Mouse (Mus musculus): ENCODE results near the gene Tbkbp1. TPM values are rescaled to one million over a fixed set of nuclear protein-coding genes. Genes with fewer than 3 reads are reported as not detected.

Gene Tbkbp1
- polyA plus RNA-seq, 1 experiment from 2014 or later, result 10.6 TPM

DNA sequence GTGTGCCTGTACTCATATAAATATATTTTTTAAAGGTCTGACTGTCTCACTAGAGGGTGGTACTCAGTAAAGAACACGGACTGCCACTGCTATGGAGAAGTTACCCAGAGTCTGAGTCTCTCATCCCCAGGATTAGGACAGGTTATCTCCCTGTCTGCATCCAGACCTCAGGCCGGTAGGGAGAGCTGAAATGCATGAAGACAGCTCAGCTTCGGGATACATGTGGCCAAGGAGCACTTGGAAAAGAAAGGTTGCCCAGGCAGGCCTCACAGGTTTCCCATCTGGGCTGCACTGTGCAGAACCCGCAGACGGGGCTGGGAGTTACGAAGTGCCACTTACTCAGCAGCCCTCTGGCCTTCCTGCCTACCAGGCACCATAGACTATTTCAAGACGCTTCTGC is 5.7 kb upstream of the Tbkbp1 start:
- WGBS, result 77% methylated on average over 7 of the region's 7 CpGs
- Histone ChIP-seq H3K27ac (ENCODE audit: poor library complexity, severe bottlenecking) (no peak overlapping the region), H3K27me3 (replicated peaks) (no peaks in the 10 kb centered on the region), H3K4me2 (no peak overlapping the region), H3K36me3 (peaks cover 74% of the 10 kb centered on the region), H3K4me1 (replicated peaks) (peaks cover 11% of the 10 kb centered on the region), H3K4me3 (no peak overlapping the region), H3K9me3 (replicated peaks) (no peaks in the 10 kb centered on the region), H3K9ac (no peak overlapping the region)
- ATAC-seq (ENCODE audit: insufficient number of reproducible peaks, low FRiP score), result no peak

DNA sequence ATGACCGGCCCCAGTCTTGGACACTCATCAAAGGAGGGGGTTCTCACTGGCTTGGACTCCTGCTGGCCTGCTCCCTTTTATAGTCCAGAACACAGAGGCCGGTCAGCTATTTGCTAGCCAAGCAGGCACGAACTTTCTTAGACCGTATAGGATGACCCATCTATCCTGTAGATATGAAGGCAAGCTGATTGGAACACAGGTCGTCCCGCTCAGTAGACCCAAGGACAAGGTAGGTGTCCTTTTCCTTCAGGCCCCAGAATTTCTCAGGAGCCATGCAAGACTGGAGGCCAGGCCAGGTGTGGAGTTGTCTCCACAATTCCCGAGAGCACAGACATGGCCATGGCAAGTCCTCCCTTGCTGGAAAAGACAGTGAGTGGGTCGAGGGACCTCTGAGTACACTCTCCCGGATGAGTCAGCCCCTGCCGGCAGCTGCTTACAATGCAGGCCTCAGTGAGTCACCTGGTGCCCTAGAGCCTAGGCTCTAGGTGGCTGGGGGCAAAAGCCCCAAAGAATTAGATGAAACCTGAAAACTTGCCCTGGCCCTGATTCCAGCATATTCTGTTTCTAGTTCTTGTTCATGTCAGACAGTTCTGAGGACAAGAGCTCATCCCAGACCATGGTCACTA is 1.5 kb upstream of the Tbkbp1 start:
- no peak for ATAC-seq (ENCODE audit: insufficient number of reproducible peaks, low FRiP score)
- peaks cover 38% of the 10 kb centered on the region for H3K4me1 ChIP-seq (replicated peaks)
- WGBS, result 26% methylated on average over 10 of the region's 10 CpGs
- no peak overlapping the region for H3K27ac ChIP-seq (ENCODE audit: poor library complexity, severe bottlenecking)
- no peak overlapping the region for H3K9ac ChIP-seq
- H3K4me3 ChIP-seq, result no peak overlapping the region
- 0 out of 2 replicates have a peak, but pooled peaks cover 9% of the 10 kb centered on the region for H3K27me3 ChIP-seq (replicated peaks)
- no peaks in the 10 kb centered on the region for H3K9me3 ChIP-seq (replicated peaks)
- H3K4me2 ChIP-seq, result peak overlapping the region; percentile 82
- H3K36me3 ChIP-seq, result peaks cover 32% of the 10 kb centered on the region

DNA sequence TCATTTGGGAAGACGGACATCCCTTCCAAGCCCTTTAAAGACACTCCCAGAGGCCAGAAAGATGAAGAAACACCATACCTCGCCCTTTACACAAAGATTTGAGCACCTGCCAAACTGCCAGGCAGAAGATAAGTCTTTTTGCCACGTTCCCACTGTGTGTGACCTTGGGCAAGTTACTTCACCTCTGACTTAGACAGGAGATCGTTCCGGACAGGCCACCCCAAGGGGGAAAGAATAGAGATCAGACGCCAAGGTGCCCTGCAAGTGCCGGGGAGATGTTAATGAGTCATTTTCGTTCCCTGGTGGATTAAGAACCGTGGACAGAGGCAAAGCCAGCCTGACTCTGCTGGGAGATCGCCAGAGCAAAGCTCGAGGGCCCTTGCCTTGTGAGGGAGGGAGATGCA is 730 bp upstream of the Tbkbp1 start:
- Histone ChIP-seq H3K9ac (no peak overlapping the region), H3K27me3 (replicated peaks) (0 out of 2 replicates have a peak, but pooled peaks cover 15% of the 10 kb centered on the region), H3K9me3 (replicated peaks) (no peaks in the 10 kb centered on the region), H3K27ac (ENCODE audit: poor library complexity, severe bottlenecking) (no peak overlapping the region), H3K4me2 (peak overlapping the region; percentile 82), H3K4me1 (replicated peaks) (peaks cover 44% of the 10 kb centered on the region), H3K4me3 (peak overlapping the region; percentile 93; the same call in 1 of the 2 replicates), H3K36me3 (peaks cover 27% of the 10 kb centered on the region)
- no peak for ATAC-seq (ENCODE audit: insufficient number of reproducible peaks, low FRiP score)
- 3% methylated on average over 11 of the region's 11 CpGs for WGBS

DNA sequence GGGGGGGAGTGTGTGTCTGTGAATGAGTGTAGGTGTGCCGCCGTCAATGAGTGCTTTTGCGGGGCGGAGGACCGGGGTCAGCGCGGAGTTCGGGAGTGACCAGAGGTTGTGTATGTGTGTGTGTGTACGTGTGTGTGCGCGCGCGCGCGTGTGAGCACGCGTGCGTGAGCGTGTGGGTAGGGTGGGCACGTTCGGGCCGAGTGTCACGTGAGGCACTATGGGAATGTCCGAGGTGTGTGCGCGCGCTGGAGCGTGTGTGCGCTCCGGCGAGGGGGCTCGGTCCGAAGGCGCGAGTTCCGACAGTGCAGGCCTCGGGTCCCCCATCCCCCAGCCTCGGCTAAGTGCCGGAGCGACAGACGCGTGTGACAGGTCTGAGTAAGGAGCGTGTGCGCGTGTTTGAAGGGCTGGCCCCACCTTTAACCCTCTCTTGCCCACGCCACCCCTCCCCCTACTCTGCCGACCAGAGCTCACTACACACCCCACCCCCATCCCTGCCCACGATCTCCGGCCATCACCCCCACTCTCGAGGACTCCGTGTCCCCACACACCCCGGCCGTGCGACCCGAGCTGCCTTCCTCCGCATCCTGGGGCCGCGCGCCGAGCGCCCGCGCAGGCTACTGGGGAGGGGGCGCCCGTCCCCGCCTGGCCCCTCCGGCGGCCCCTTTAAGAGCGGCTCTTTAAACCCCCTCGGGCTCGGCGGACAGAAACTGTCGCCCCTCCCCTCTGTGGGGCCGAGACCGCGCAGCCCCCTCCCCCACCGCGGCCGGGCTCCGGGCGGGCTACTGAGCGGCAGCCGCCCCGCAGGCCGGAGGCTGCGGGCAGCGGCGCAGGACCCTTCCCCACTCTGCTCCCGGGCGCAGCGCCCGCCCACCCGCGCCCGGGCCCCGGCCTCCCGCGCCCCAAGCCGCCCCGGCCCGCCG is 624 bp downstream of the Tbkbp1 start:
- under 1% methylated on average over 87 of the region's 102 CpGs for WGBS
- Histone ChIP-seq H3K27me3 (replicated peaks) (0 out of 2 replicates have a peak, but pooled peaks cover 15% of the 10 kb centered on the region), H3K27ac (ENCODE audit: poor library complexity, severe bottlenecking) (peak overlapping the region; percentile 86), H3K4me3 (peak overlapping the region; percentile 93), H3K9ac (peak overlapping the region; percentile 87), H3K9me3 (replicated peaks) (no peaks in the 10 kb centered on the region), H3K4me1 (replicated peaks) (peaks cover 53% of the 10 kb centered on the region), H3K4me2 (peak overlapping the region; percentile 82), H3K36me3 (peaks cover 25% of the 10 kb centered on the region)
- ATAC-seq (ENCODE audit: insufficient number of reproducible peaks, low FRiP score), result peak; percentile 70

DNA sequence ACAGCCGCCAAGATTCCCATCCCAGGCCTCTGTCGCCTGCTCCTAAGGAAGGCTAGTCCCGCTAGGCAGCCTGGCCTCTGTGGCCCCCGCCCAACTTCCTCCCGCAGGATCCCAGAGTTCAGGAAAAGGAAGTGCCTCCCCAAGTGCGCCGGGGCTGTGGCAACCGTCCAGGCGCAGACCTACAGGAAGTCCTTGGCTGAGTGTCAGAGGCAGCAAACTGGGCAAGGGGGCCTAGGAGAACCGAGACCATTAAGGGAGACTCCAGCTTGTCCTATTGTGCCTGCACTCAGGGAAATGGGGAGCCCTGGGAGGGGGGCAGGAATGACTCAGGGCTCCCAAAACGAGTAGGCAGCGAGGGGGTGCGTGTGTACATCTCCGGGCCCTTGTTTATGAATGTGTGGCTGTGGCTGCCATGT is 1.3 kb downstream of the Tbkbp1 start:
- WGBS, result 3% methylated on average over 14 of the region's 14 CpGs
- Histone ChIP-seq H3K4me3 (peak overlapping the region; percentile 93), H3K9ac (peak overlapping the region; percentile 87), H3K9me3 (replicated peaks) (no peaks in the 10 kb centered on the region), H3K27me3 (replicated peaks) (0 out of 2 replicates have a peak, but pooled peaks cover 15% of the 10 kb centered on the region), H3K4me2 (peak overlapping the region; percentile 82), H3K4me1 (replicated peaks) (peaks cover 59% of the 10 kb centered on the region), H3K36me3 (peaks cover 24% of the 10 kb centered on the region), H3K27ac (ENCODE audit: poor library complexity, severe bottlenecking) (peak overlapping the region; percentile 86)
- ATAC-seq (ENCODE audit: insufficient number of reproducible peaks, low FRiP score), result peak; percentile 67

DNA sequence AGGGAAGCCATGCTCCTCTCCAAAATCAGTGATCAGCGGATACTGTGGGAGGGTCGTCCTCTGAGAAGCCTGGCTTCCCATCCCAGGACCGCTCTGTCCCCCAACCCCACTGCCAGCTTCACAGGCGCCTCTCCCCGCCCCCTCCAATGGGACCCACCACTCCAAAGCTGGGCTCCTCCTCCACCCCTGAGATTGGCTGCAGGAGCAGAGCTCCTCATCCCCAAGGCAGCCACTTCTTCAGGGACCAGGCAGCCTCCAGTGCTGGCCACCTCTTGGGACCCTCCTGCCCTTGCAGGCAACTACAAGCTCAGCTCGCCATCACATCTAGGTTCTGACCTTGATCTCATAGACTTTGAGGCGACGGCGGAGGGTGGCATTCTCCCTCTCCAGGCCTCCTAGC is 2.3 kb downstream of the Tbkbp1 start:
- Histone ChIP-seq H3K36me3 (peaks cover 20% of the 10 kb centered on the region), H3K27me3 (replicated peaks) (peaks cover 17% of the 10 kb centered on the region; the same call in 1 of the 2 replicates), H3K4me1 (replicated peaks) (peaks cover 59% of the 10 kb centered on the region), H3K4me2 (peak overlapping the region; percentile 82), H3K27ac (ENCODE audit: poor library complexity, severe bottlenecking) (peak overlapping the region; percentile 86), H3K9ac (peak overlapping the region; percentile 87), H3K4me3 (peak overlapping the region; percentile 93), H3K9me3 (replicated peaks) (no peaks in the 10 kb centered on the region)
- 23% methylated on average over 9 of the region's 9 CpGs for WGBS
- ATAC-seq (ENCODE audit: insufficient number of reproducible peaks, low FRiP score), result no peak

DNA sequence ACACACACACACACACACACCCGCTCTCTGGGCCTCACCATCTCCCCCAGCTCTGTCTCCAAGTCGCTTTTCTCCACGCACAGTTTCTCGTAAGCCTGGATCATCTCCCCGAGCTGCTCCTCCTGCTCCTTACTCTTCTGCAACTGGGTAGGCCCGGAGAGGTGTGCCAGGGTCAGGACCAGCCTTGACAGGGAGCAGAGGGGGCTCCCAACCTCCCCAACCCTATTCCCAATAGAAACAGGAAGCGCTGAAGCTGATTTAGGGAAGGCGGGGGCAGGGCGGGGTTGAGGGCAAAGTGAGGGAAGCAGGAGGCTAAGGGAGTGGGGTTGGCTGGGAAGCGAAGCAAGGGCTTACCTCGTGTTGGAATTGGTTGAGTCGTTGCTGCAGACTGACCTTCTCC is 2.7 kb downstream of the Tbkbp1 start:
- Histone ChIP-seq H3K4me1 (replicated peaks) (peaks cover 59% of the 10 kb centered on the region), H3K4me2 (peak overlapping the region; percentile 82), H3K27me3 (replicated peaks) (peaks cover 21% of the 10 kb centered on the region; the same call in 1 of the 2 replicates), H3K9ac (peak overlapping the region; percentile 87), H3K9me3 (replicated peaks) (no peaks in the 10 kb centered on the region), H3K36me3 (peaks cover 24% of the 10 kb centered on the region), H3K4me3 (peak overlapping the region; percentile 93), H3K27ac (ENCODE audit: poor library complexity, severe bottlenecking) (no peak overlapping the region)
- 31% methylated on average over 12 of the region's 12 CpGs for WGBS
- ATAC-seq (ENCODE audit: insufficient number of reproducible peaks, low FRiP score), result no peak

DNA sequence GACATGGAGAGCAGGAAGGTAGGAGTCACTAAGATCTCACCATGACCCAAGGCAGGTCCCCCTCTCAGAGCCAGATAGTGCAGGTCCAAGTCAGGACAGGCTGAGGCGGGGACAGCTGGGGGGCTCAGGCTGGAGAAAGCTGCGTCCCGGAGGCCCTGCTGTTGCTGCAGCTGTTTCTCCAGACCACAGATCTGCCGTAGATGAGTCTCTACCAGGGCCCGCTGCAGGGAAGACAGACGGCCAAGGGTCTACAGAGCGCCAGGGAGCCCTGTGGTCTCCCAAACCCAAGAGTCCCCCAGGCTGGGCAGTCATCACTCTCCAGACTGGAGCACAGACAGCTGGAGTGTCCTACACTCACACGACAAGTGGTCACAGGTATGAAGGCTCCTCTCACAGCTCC is 4.0 kb downstream of the Tbkbp1 start:
- ATAC-seq (ENCODE audit: insufficient number of reproducible peaks, low FRiP score), result no peak
- Histone ChIP-seq H3K4me2 (peak overlapping the region; percentile 82), H3K27me3 (replicated peaks) (peaks cover 23% of the 10 kb centered on the region; the same call in 1 of the 2 replicates), H3K9ac (0 out of 2 replicates have a peak overlapping the region, but pooled peaks have one; percentile 33), H3K4me1 (replicated peaks) (peaks cover 52% of the 10 kb centered on the region), H3K4me3 (0 out of 2 replicates have a peak overlapping the region, but pooled peaks have one; percentile 93), H3K27ac (ENCODE audit: poor library complexity, severe bottlenecking) (no peak overlapping the region), H3K36me3 (peaks cover 24% of the 10 kb centered on the region), H3K9me3 (replicated peaks) (no peaks in the 10 kb centered on the region)
- 62% methylated on average over 8 of the region's 8 CpGs for WGBS

DNA sequence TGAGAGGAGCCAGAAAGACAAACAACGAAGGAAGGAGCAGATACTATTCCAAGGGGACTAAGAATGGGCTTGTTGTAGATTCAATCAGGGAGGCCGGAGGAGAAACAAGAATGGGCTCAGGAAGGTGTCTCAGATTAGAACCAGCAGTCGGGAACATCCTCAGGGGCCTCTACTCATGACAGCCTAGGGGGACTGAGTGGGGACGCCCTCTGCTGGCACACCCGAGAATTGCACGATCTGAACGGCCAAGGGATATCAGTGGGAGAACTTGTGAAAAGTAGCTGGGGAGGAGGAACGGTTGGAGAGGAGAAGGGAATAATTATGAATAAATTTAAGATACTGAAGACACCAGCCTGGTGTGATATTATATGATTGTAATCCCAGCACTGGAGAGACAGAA is 4.6 kb downstream of the Tbkbp1 start:
- H3K9me3 ChIP-seq (replicated peaks), result no peaks in the 10 kb centered on the region
- H3K36me3 ChIP-seq, result peaks cover 24% of the 10 kb centered on the region
- H3K4me3 ChIP-seq, result peak overlapping the region; percentile 4; the same call in 1 of the 2 replicates

DNA sequence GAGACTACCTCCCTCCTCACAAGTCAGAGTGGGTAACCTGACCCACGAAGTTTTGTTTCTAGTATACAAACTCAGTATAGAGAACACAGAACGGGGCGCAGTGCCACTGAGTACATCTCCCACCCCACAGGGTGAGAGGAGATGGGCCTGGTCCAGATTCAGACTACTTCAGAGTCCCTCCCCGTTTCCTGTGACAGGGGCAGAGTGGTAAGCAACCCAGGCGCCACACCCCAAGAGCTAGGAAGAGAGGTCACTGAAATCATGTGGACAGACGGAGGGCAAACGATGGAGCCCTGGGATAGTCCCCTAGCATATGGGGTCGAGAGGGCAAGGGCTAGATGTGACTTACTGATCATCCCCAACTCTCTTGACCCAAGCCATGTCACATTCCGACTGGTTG is 5.3 kb downstream of the Tbkbp1 start:
- H3K4me2 ChIP-seq, result peak overlapping the region; percentile 30; the same call in 1 of the 2 replicates
- WGBS, result 63% methylated on average over 9 of the region's 9 CpGs
- no peak for ATAC-seq (ENCODE audit: insufficient number of reproducible peaks, low FRiP score)
- peaks cover 46% of the 10 kb centered on the region for H3K4me1 ChIP-seq (replicated peaks)
- H3K9ac ChIP-seq, result no peak overlapping the region
- H3K9me3 ChIP-seq (replicated peaks), result no peaks in the 10 kb centered on the region
- H3K4me3 ChIP-seq, result no peak overlapping the region
- H3K36me3 ChIP-seq, result peaks cover 24% of the 10 kb centered on the region
- peaks cover 35% of the 10 kb centered on the region for H3K27me3 ChIP-seq (replicated peaks)
- H3K27ac ChIP-seq (ENCODE audit: poor library complexity, severe bottlenecking), result no peak overlapping the region

More for the DNA sequence above, 4.6 kb downstream of the Tbkbp1 start:
- Histone ChIP-seq H3K4me1 (replicated peaks) (peaks cover 46% of the 10 kb centered on the region), H3K4me2 (peak overlapping the region; percentile 30), H3K27me3 (replicated peaks) (peaks cover 29% of the 10 kb centered on the region), H3K27ac (ENCODE audit: poor library complexity, severe bottlenecking) (no peak overlapping the region), H3K9ac (peak overlapping the region; percentile 51; the same call in 1 of the 2 replicates)
- no peak for ATAC-seq (ENCODE audit: insufficient number of reproducible peaks, low FRiP score)
- WGBS, result 5% methylated on average over 8 of the region's 8 CpGs

DNA sequence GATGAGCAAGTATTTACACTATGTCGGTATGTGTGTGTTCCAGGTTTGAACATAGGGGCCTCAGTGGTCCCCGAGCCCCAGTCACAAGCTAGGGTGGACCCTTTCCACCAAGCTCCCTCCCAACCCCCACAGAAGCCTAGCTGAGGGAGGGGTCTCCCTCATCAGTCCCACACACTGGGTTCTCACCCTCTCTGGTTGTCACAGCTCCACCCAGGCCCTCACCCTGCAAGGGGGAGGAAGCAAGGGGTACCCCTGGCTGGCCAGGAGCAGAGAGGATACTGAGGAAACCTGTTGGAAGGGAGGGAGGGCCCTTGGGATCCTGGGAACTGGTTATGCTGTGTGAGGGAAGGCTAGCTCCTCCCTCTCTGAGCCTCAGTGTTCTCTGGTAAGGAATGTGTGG is 6.0 kb downstream of the Tbkbp1 start:
- ATAC-seq (ENCODE audit: insufficient number of reproducible peaks, low FRiP score), result no peak
- H3K4me3 ChIP-seq, result no peak overlapping the region
- H3K9me3 ChIP-seq (replicated peaks), result no peaks in the 10 kb centered on the region
- H3K9ac ChIP-seq, result no peak overlapping the region
- H3K27ac ChIP-seq (ENCODE audit: poor library complexity, severe bottlenecking), result no peak overlapping the region
- H3K36me3 ChIP-seq, result peaks cover 24% of the 10 kb centered on the region
- peaks cover 46% of the 10 kb centered on the region for H3K4me1 ChIP-seq (replicated peaks)
- 44% methylated on average over 2 of the region's 2 CpGs for WGBS
- no peak overlapping the region for H3K4me2 ChIP-seq
- peaks cover 42% of the 10 kb centered on the region for H3K27me3 ChIP-seq (replicated peaks)
